Mouse (Mus musculus) bone marrow macrophage, adult 2 months (primary cell): Measurements from ENCODE around the gene Ebp. TPM values are rescaled to one million over a fixed set of nuclear protein-coding genes. Genes with fewer than 3 reads are reported as not detected.
A peak's percentile ranks its signal among the peaks of the same experiment; 100 is the strongest.

Experiments used
- H3K27ac ChIP-seq: 2 replicates; pipeline ENCODE4 v1.5.1; 2012; ENCODE audit warnings: low read depth, low read length; ENCODE audit not compliant: insufficient read depth
- H3K4me1 ChIP-seq: 2 replicates; pipeline ENCODE4 v1.6.1; 2012; ENCODE audit warnings: low read length; ENCODE audit not compliant: control insufficient read depth, insufficient read depth
- H3K4me3 ChIP-seq: 2 replicates; pipeline ENCODE4 v1.5.1; 2012; ENCODE audit warnings: mild to moderate bottlenecking, low read length, moderate library complexity; ENCODE audit not compliant: insufficient read depth
- CTCF ChIP-seq: IDR thresholded peaks from 2 replicates; pipeline ENCODE4 v1.5.1; 2012; ENCODE audit warnings: low read depth, mild to moderate bottlenecking, low read length, moderate library complexity
- POLR2A ChIP-seq: IDR thresholded peaks from 2 replicates; pipeline ENCODE4 v1.6.1; 2012; ENCODE audit warnings: mild to moderate bottlenecking, low read depth, low read length, borderline replicate concordance
- polyA plus RNA-seq: library from polyadenylated mRNA; stranded (reverse); fragments of >200 nt; gene quantifications from 2 replicates; pipeline ENCODE4 v1.2.4, GENCODE M21; 2012; ENCODE audit not compliant: missing spikeins, insufficient read depth, insufficient read length

Ebp gene
- polyA plus RNA-seq, 1 experiment: 70.9 TPM

GRCm38 (mm10) chrX:8192640-8193418 lies 483 bp downstream of the Ebp start:
- peak overlapping the region; percentile 49 for H3K27ac ChIP-seq
- H3K4me1 ChIP-seq: peaks cover 6% of the 10 kb centered on the region
- H3K4me3 ChIP-seq: peak overlapping the region; percentile 87
- TF ChIP-seq POLR2A: peak; percentile 25; the same call in 1 of the 2 replicates
- TF ChIP-seq CTCF: no peak

- peaks cover 6% of the 10 kb centered on the region for H3K4me1 ChIP-seq
- peak overlapping the region; percentile 25; the same call in 1 of the 2 replicates for H3K27ac ChIP-seq
- peak overlapping the region; percentile 87 for H3K4me3 ChIP-seq
- TF ChIP-seq CTCF (no peak), POLR2A (no peak)
These were observed 1.1 kb downstream of the Ebp start for GRCm38 (mm10) chrX:8192126-8192639.

DNA sequence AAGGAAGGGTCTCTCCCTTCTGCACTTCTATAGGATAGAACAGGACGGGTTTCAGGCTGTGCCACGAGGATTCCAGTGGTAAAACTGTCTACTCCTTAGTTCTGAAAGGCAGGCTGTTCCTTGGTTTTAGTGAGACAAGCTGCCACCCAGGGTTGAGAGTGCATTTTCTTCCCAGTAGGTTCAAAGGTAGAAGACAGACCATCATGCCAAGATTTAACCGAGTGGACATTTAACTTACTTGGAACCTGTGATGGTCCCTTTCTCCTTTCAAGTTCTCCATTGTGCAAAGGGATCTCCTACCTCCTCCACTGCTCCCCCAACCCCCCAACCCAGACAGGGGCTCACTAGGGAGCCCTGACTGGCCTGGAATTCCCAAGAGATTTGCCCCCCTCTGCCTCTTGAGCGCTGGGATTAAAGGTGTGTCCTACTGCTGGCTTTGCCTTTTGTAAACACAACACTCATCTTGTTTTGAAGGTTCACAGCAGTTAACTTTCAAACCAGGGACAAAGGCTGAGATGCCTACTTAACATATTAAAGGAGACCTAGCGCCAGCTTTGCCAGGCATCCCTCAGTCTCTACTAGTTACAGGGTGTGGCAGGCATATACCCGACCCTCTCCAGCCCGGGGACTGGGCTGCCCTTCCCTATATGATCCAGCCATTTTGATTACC lies 10.3 kb downstream of the Ebp start:
- Histone ChIP-seq H3K27ac (no peak overlapping the region), H3K4me3 (no peak overlapping the region), H3K4me1 (no peaks in the 10 kb centered on the region)
- TF ChIP-seq POLR2A (no peak), CTCF (no peak)

- Histone ChIP-seq H3K4me3 (no peak overlapping the region), H3K27ac (no peak overlapping the region), H3K4me1 (peaks cover 2% of the 10 kb centered on the region; the same call in 1 of the 2 replicates)
- TF ChIP-seq POLR2A (no peak), CTCF (no peak)
These were observed 13.7 kb downstream of the Ebp start for GRCm38 (mm10) chrX:8179646-8180045.

- H3K4me1 ChIP-seq: peaks cover 2% of the 10 kb centered on the region; the same call in 1 of the 2 replicates
- TF ChIP-seq CTCF: no peak
- no peak for TF ChIP-seq POLR2A
- H3K4me3 ChIP-seq: no peak overlapping the region
- no peak overlapping the region for H3K27ac ChIP-seq
These were observed 14.4 kb downstream of the Ebp start for GRCm38 (mm10) chrX:8178871-8179270.

GRCm38 (mm10) chrX:8175504-8176385 lies 17.6 kb downstream of the Ebp start, which contains the start of gene Tbc1d25:
Gene Tbc1d25, minus strand, starts transcription at chrX:8176181.
- no peak for TF ChIP-seq CTCF
- TF ChIP-seq POLR2A: no peak
- Histone ChIP-seq H3K27ac (peak within 1 kb of the TSS; percentile 70), H3K4me1 (peaks cover 3% of the 10 kb centered on the region; the same call in 1 of the 2 replicates), H3K4me3 (peak within 1 kb of the TSS; percentile 97)

DNA sequence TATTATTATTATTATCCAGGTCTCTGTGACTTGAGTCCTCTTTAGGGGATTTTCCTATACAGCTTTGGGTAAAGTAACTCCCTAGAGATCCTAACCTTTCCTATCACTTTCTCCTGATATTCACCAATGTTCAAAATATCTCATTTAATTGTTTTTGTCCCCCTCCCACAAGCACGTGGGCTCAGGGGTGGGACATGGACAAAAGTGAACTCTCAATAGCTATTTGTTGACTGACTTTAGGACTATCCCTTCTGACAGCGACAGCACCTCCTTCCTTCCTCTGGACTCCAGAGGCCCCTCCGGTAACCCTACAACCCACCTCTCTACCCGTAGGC lies 18.2 kb downstream of the Ebp start:
- H3K4me1 ChIP-seq: peaks cover 7% of the 10 kb centered on the region
- H3K4me3 ChIP-seq: peak overlapping the region; percentile 97
- TF ChIP-seq POLR2A (no peak), CTCF (no peak)
- H3K27ac ChIP-seq: no peak overlapping the region; the same call in 1 of the 2 replicates

GRCm38 (mm10) chrX:8167716-8168647 lies 25.3 kb downstream of the Ebp start:
- TF ChIP-seq CTCF (no peak), POLR2A (no peak)
- H3K4me3 ChIP-seq: no peak overlapping the region
- H3K27ac ChIP-seq: peak overlapping the region; percentile 75
- H3K4me1 ChIP-seq: peaks cover 20% of the 10 kb centered on the region
